In the genomic region with DNA sequence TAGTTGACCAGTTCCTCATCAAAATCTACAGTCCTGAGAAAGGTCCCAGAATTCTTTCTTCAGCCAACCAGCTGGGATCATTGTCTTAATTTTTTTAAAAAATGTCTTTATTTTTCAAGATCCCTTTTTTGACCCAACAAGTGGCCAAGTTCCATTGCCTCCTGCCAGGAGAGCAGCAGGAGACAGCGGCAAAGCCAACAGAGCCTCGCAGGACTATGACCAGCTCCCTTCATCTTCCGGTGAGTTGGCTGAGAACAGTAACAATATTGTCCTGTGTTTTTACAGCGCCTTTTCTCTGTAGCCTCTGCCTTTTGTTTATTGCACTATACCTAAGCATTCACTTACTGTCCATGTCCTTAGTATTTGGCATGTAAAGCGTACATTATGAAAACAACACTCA, we compare ENCODE assay signal across 19 mouse cellular contexts.
DNase-seq lines count a peak whose midpoint lies in the region.
"Had no signal": no experiment of that assay in that cellular context is flagged by ENCODE, and none has a peak within 500 bp of the region (broad histone marks: within the 10 kb centered on the region; RNA-seq: fewer than 3 reads in every experiment).

No protein-coding gene starts in this region.

- no peaks in the 10 kb centered on the region for H3K4me1 ChIP-seq in midbrain, embryonic 10.5 days
- H3K4me1 ChIP-seq: embryonic facial prominence, embryonic 15.5 days; heart, embryonic 12.5 days; limb, embryonic 13.5 days; liver, embryonic 13.5 days; stomach, embryonic 15.5 days had no signal

- H3K27me3 ChIP-seq in midbrain, embryonic 10.5 days (ENCODE audit: low read depth, poor library complexity, severe bottlenecking): no peaks in the 10 kb centered on the region
- H3K27me3 ChIP-seq: embryonic facial prominence, embryonic 15.5 days; heart, embryonic 12.5 days; limb, embryonic 13.5 days; liver, embryonic 13.5 days; stomach, embryonic 15.5 days had no signal

- peaks cover 89% of the 10 kb centered on the region for H3K36me3 ChIP-seq in midbrain, embryonic 10.5 days

- no peaks in the 10 kb centered on the region for H3K9me3 ChIP-seq in midbrain, embryonic 10.5 days (replicated peaks)
- H3K9me3 ChIP-seq: embryonic facial prominence, embryonic 15.5 days; heart, embryonic 12.5 days; limb, embryonic 13.5 days; liver, embryonic 13.5 days; stomach, embryonic 15.5 days had no signal

- 90% methylated on average over 5 of the region's 5 CpGs for WGBS in midbrain, embryonic 10.5 days

- DNase-seq in heart, adult 11 months: peak; percentile 82
- DNase-seq in heart, adult 9 months (ENCODE audit: low spot score in 2 of 2): no peak
- peak; percentile 60 for DNase-seq in cerebellum, adult 11-12 months
- peak; percentile 65 for DNase-seq in cerebellum, adult 9-11 months
- peak; percentile 17 for DNase-seq in skeletal muscle tissue, adult 2 months (ENCODE audit: low read depth, low spot score)
- DNase-seq in midbrain, embryonic 10.5 days (ENCODE audit: low spot score): no peak
- no peak for DNase-seq in adipocyte (ENCODE audit: low spot score)
- DNase-seq: embryo, embryonic 11 days; liver, embryonic 13.5 days; lung, embryonic 14.5 days; lung, postnatal 36 days; right cerebral cortex, postnatal 25 days; thymus, adult 2 months had no signal

- no peak overlapping the region for H3K27ac ChIP-seq in midbrain, embryonic 10.5 days (replicated peaks)
- H3K27ac ChIP-seq: embryonic facial prominence, embryonic 15.5 days; hindbrain, embryonic 14.5 days; kidney, postnatal 0 days; limb, embryonic 13.5 days; liver, embryonic 13.5 days; stomach, embryonic 15.5 days had no signal

- no peak overlapping the region for H3K4me3 ChIP-seq in midbrain, embryonic 10.5 days
- H3K4me3 ChIP-seq: embryonic facial prominence, embryonic 15.5 days; heart, embryonic 12.5 days; limb, embryonic 13.5 days; liver, embryonic 13.5 days; stomach, embryonic 15.5 days had no signal

Comparison
In these comparisons a context has a peak if more than half of its experiments do, and no peak if none do; other contexts are left out.
1. DNase-seq: peak in heart, adult 11 months (single experiment), cerebellum, adult 11-12 months (single experiment), cerebellum, adult 9-11 months (single experiment) and skeletal muscle tissue, adult 2 months (single experiment); none in heart, adult 9 months (0 of 2), midbrain, embryonic 10.5 days (single experiment) and adipocyte (single experiment).